Mouse (Mus musculus) heart, embryonic 10.5 days (tissue): Measurements from ENCODE around the gene Tjp1. TPM values are rescaled to one million over a fixed set of nuclear protein-coding genes. Genes with fewer than 3 reads are reported as not detected.

Source experiments
- DNase-seq: peaks from one replicate; pipeline ENCODE4 v3.0.0-alpha.2; 2017; ENCODE audit warnings: low spot score
- H3K27ac ChIP-seq: fragments of 300-500 bp; sonication (generic); 2 replicates; pipeline ENCODE4 v1.5.1; 2016; ENCODE audit warnings: mild to moderate bottlenecking
- H3K27me3 ChIP-seq: fragments of 300-500 bp; sonication (generic); 2 replicates; pipeline ENCODE4 v1.6.1; 2016; ENCODE audit warnings: mild to moderate bottlenecking; ENCODE audit not compliant: poor library complexity, insufficient read depth, severe bottlenecking
- H3K36me3 ChIP-seq: fragments of 300-500 bp; sonication (generic); 2 replicates; pipeline ENCODE4 v1.6.1; 2016; ENCODE audit warnings: mild to moderate bottlenecking, moderate library complexity
- H3K4me1 ChIP-seq: fragments of 300-500 bp; sonication (generic); 2 replicates; pipeline ENCODE4 v1.6.1; 2016; ENCODE audit warnings: mild to moderate bottlenecking
- H3K4me3 ChIP-seq: fragments of 300-500 bp; sonication (generic); 2 replicates; pipeline ENCODE4 v1.5.1; 2016; ENCODE audit warnings: mild to moderate bottlenecking, moderate library complexity
- H3K9me3 ChIP-seq: fragments of 300-500 bp; sonication (generic); 2 replicates; pipeline ENCODE4 v1.6.1; 2016; ENCODE audit warnings: mild to moderate bottlenecking, moderate library complexity
- WGBS: fragments of 180-500 bp; shearing (Covaris S2); methylation state at CpG from one replicate; pipeline ENCODE4 v1.1.7; 2016; 5-methylcytosine and 5-hydroxymethylcytosine counted together
- polyA plus RNA-seq: library from polyadenylated mRNA; unstranded; fragments of >200 nt; fragmentation: Nextera tagmentation; extraction: Ambion mirVana; gene quantifications from 2 replicates; pipeline ENCODE4 v1.2.1, GENCODE M21; 2016

Gene Tjp1
- polyA plus RNA-seq, 1 experiment from 2014 or later: 33.6 TPM

GRCm38 (mm10) chr7:65454269-65454668 lies 73.3 kb downstream of the Tjp1 start:
- DNase-seq: no peak

DNA sequence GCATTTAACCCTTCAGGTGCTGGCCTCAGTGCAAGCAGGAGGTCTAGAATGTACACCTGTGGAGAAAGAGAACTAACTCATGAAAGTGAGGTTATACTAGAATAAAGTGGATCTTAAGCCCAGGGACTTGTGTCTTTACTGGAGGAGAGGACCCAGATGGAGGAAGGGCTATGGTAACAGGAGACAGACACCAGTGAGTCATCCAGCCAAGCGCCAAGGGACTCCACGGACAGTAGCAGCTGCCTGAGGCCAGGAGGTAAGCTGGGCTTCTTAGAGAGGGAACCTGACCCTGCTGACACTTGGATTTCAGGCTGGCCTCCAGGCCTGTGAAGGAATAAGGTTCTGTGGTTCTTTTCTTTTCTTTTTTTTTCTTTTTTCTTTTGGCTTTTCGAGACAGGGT lies 75.3 kb downstream of the Tjp1 start:
- H3K27me3 ChIP-seq: no peaks in the 10 kb centered on the region
- WGBS: 70% methylated on average over 3 of the region's 3 CpGs
- no peak for DNase-seq
- no peaks in the 10 kb centered on the region for H3K36me3 ChIP-seq
- no peaks in the 10 kb centered on the region for H3K9me3 ChIP-seq
- no peak overlapping the region for H3K27ac ChIP-seq
- H3K4me3 ChIP-seq: no peak overlapping the region
- H3K4me1 ChIP-seq: no peaks in the 10 kb centered on the region

More at GRCm38 (mm10) chr7:65454269-65454668, 73.3 kb downstream of the Tjp1 start:
- Histone ChIP-seq H3K27ac (no peak overlapping the region), H3K9me3 (no peaks in the 10 kb centered on the region), H3K36me3 (no peaks in the 10 kb centered on the region), H3K4me1 (peaks cover 2% of the 10 kb centered on the region), H3K27me3 (no peaks in the 10 kb centered on the region), H3K4me3 (no peak overlapping the region)
- 38% methylated on average over 3 of the region's 3 CpGs for WGBS

- 50% methylated on average over 5 of the region's 5 CpGs for WGBS
- no peaks in the 10 kb centered on the region for H3K36me3 ChIP-seq
- no peaks in the 10 kb centered on the region for H3K9me3 ChIP-seq
- no peak overlapping the region for H3K27ac ChIP-seq
- no peak overlapping the region for H3K4me3 ChIP-seq
- no peak for DNase-seq
- no peaks in the 10 kb centered on the region for H3K4me1 ChIP-seq
- no peaks in the 10 kb centered on the region for H3K27me3 ChIP-seq
Measured at GRCm38 (mm10) chr7:65450158-65450557, 77.4 kb downstream of the Tjp1 start.

DNA sequence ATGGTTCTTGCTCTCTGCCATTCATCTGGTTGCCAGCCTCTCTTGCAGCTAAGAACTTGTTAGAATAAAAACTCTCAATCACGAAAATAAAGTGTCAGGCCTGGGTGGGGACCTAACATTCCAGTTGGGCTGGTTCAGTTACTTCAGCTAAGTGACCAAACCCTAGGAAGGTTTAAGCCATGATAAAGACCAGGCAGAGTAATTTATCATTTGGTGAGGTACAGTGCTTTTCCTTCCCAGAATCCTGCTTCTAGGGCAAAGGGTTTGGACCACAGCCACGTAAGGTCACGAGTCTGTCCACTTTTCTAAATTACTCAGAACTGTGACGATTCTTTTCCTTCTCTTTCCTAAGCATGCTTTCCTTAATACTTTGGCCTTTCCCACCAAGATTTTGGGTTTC lies 86.1 kb downstream of the Tjp1 start:
- H3K4me3 ChIP-seq: no peak overlapping the region
- H3K27ac ChIP-seq: no peak overlapping the region
- no peak for DNase-seq
- H3K36me3 ChIP-seq: no peaks in the 10 kb centered on the region
- H3K9me3 ChIP-seq: no peaks in the 10 kb centered on the region
- 80% methylated on average over 4 of the region's 4 CpGs for WGBS
- H3K4me1 ChIP-seq: peaks cover 14% of the 10 kb centered on the region
- no peaks in the 10 kb centered on the region for H3K27me3 ChIP-seq

- no peak for DNase-seq
- Histone ChIP-seq H3K36me3 (no peaks in the 10 kb centered on the region), H3K9me3 (no peaks in the 10 kb centered on the region), H3K27ac (0 out of 2 replicates have a peak overlapping the region, but pooled peaks have one; percentile 10), H3K27me3 (no peaks in the 10 kb centered on the region), H3K4me1 (peaks cover 14% of the 10 kb centered on the region), H3K4me3 (no peak overlapping the region)
- WGBS: 39% methylated on average over 8 of the region's 8 CpGs
Measured at GRCm38 (mm10) chr7:65439518-65439917, 88.1 kb downstream of the Tjp1 start.

DNA sequence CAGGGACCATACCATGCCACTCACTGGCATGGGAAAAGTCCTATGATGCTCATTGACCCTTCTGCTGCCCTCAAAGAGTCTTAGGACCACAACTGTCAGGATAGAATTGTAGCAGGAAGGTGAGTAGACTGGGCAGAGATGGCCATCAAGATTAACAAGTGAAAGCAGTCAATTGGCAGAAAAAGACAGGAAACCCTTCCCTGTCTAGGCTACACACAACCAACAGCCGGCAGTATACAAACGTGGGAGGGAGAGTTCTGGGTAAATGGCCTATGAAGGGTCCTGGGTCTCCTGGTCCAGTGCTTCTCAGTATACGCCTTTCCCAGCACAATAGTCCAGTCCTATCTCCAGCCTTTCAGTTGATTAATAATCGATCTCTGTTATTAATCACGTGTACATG lies 89.4 kb downstream of the Tjp1 start:
- H3K4me1 ChIP-seq: peaks cover 14% of the 10 kb centered on the region
- no peak for DNase-seq
- H3K36me3 ChIP-seq: no peaks in the 10 kb centered on the region
- no peak overlapping the region for H3K4me3 ChIP-seq
- WGBS: 79% methylated on average over 5 of the region's 5 CpGs
- no peak overlapping the region for H3K27ac ChIP-seq
- no peaks in the 10 kb centered on the region for H3K27me3 ChIP-seq
- H3K9me3 ChIP-seq: no peaks in the 10 kb centered on the region

DNA sequence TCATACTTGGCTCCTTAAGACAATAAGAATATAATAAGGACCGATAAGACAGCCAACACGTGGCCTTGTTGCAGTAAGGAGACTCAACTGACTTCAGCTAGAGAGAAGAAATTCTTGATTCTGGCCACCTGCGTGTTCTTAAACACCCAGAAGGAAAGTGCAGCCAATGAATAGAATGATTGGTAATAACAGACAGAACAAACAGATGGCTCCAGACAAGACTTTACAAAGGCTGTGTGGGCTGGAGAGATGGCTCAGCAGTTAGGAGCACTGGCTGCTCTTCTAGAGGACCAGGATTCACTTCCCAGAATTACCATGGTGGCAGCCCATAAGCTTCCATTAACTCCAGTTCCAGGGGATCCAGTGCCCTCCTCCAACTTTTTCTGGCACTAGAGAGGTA lies 90.7 kb downstream of the Tjp1 start:
- no peaks in the 10 kb centered on the region for H3K9me3 ChIP-seq
- 77% methylated on average over 3 of the region's 3 CpGs for WGBS
- peaks cover 14% of the 10 kb centered on the region for H3K4me1 ChIP-seq
- no peak overlapping the region for H3K4me3 ChIP-seq
- no peak for DNase-seq
- H3K27ac ChIP-seq: no peak overlapping the region
- no peaks in the 10 kb centered on the region for H3K27me3 ChIP-seq
- no peaks in the 10 kb centered on the region for H3K36me3 ChIP-seq

- no peak overlapping the region for H3K4me3 ChIP-seq
- 58% methylated on average over 9 of the region's 9 CpGs for WGBS
- no peaks in the 10 kb centered on the region for H3K27me3 ChIP-seq
- H3K9me3 ChIP-seq: no peaks in the 10 kb centered on the region
- H3K27ac ChIP-seq: 0 out of 2 replicates have a peak overlapping the region, but pooled peaks have one; percentile 11
- no peak for DNase-seq
- peaks cover 9% of the 10 kb centered on the region; the same call in 1 of the 2 replicates for H3K4me1 ChIP-seq
- H3K36me3 ChIP-seq: no peaks in the 10 kb centered on the region
Measured at GRCm38 (mm10) chr7:65431018-65431695, 96.4 kb downstream of the Tjp1 start.

DNA sequence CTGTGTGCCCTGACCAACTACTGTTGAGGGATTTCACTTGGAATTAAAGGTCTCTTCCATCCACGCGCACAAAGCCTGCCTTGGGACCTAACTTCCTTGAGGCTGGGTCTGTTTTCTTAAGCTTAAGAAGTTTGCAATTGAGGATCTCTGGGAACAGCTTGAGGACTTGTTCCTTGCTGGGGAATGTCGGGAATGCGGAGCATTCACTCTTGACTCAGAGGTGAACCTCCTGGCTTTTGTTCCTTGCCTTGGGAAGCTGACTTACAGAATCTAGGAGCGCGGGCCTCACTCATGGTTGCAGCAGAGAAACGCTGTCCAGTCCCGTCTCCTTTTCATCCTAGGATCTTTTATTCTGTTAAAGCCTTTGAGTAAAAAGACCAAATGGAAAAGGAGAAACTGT lies 97.2 kb downstream of the Tjp1 start:
- Histone ChIP-seq H3K27me3 (no peaks in the 10 kb centered on the region), H3K27ac (no peak overlapping the region), H3K9me3 (no peaks in the 10 kb centered on the region), H3K4me3 (no peak overlapping the region), H3K4me1 (peaks cover 9% of the 10 kb centered on the region; the same call in 1 of the 2 replicates), H3K36me3 (no peaks in the 10 kb centered on the region)
- no peak for DNase-seq
- WGBS: 15% methylated on average over 8 of the region's 8 CpGs

- peaks cover 22% of the 10 kb centered on the region for H3K4me1 ChIP-seq
- DNase-seq: no peak
- WGBS: 80% methylated on average over 8 of the region's 8 CpGs
- no peaks in the 10 kb centered on the region for H3K27me3 ChIP-seq
- peak overlapping the region; percentile 47; the same call in 1 of the 2 replicates for H3K27ac ChIP-seq
- H3K4me3 ChIP-seq: no peak overlapping the region
- no peaks in the 10 kb centered on the region for H3K9me3 ChIP-seq
- H3K36me3 ChIP-seq: no peaks in the 10 kb centered on the region
Measured at GRCm38 (mm10) chr7:65424519-65424918, 103.1 kb downstream of the Tjp1 start.

DNA sequence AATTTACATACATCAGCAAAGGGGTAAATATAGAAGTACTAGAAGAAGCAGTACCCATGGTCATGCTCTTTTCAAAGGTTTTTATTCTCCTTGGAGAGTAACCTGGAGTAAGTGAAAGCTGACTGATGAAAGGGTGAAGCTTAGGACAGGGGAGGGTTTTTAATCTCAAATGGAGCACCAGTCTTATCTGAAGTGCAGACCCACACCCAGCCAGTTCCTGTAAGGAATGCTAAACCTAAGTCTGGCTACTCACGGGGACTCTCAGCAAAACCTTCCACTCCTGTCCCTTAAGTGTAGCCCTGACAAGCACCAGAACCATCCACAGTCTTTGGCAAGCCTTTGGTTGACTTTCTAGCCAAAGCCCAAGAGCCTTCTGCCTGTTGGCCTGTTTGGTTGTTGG lies 105.1 kb downstream of the Tjp1 start:
- WGBS: 18% methylated on average over 1 of the region's 1 CpGs
- peak overlapping the region; percentile 65; the same call in 1 of the 2 replicates for H3K27ac ChIP-seq
- no peak for DNase-seq

GRCm38 (mm10) chr7:65421451-65421850 lies 106.1 kb downstream of the Tjp1 start:
- peak overlapping the region; percentile 81 for H3K27ac ChIP-seq
- WGBS: 17% methylated on average over 10 of the region's 10 CpGs

More for the DNA sequence above, 105.1 kb downstream of the Tjp1 start:
- Histone ChIP-seq H3K36me3 (no peaks in the 10 kb centered on the region), H3K4me3 (no peak overlapping the region), H3K27me3 (no peaks in the 10 kb centered on the region), H3K4me1 (peaks cover 40% of the 10 kb centered on the region), H3K9me3 (no peaks in the 10 kb centered on the region)

DNA sequence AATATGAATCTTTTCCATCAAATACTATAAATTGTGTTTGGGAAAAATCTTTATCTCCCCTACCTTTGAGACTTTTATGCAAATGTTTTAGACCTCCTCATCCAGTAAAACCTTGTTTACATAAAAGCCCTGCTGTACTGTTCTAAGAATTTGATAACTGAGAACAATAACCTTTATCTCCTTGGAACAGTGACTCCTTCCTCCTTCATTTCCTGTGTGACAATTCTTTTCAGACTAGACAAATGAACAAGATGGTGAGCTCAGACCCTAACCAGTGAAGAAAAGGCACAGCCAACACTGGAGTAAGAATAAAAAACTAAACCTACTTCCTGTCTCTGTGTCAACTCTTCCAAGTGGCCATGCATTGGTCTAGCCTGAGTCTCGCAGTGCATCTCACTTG lies 107.7 kb downstream of the Tjp1 start:
- no peak for DNase-seq
- no peaks in the 10 kb centered on the region for H3K36me3 ChIP-seq
- no peaks in the 10 kb centered on the region for H3K27me3 ChIP-seq
- 60% methylated on average over 1 of the region's 1 CpGs for WGBS
- H3K4me3 ChIP-seq: no peak overlapping the region
- H3K27ac ChIP-seq: peak overlapping the region; percentile 57
- H3K9me3 ChIP-seq: no peaks in the 10 kb centered on the region
- H3K4me1 ChIP-seq: peaks cover 59% of the 10 kb centered on the region

More at GRCm38 (mm10) chr7:65421451-65421850, 106.1 kb downstream of the Tjp1 start:
- H3K4me3 ChIP-seq: peak overlapping the region; percentile 32
- no peaks in the 10 kb centered on the region for H3K9me3 ChIP-seq
- H3K36me3 ChIP-seq: no peaks in the 10 kb centered on the region
- H3K4me1 ChIP-seq: peaks cover 50% of the 10 kb centered on the region
- peak; percentile 77 for DNase-seq
- H3K27me3 ChIP-seq: no peaks in the 10 kb centered on the region

DNA sequence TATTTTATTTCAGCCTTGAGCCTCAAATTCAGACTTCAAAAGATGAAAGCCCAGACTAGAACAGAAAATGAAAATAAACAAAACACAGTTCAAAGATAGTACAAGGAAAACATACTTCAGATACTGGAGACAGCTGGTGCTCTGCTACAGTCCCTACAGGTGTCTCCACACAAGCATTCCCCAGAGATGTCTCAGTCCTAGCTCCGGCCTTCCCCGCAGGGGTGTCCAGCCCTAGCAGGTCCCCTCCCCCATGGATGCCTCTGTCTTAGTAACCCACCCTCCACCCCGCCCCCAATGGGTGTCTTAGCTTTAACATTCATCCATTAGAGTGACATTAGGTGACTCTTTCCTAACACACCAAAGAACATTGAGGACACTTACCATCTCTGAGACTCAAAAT lies 108.6 kb downstream of the Tjp1 start:
- H3K36me3 ChIP-seq: no peaks in the 10 kb centered on the region
- 43% methylated on average over 3 of the region's 3 CpGs for WGBS
- H3K27ac ChIP-seq: no peak overlapping the region
- H3K9me3 ChIP-seq: no peaks in the 10 kb centered on the region
- no peaks in the 10 kb centered on the region for H3K27me3 ChIP-seq
- no peak for DNase-seq
- H3K4me3 ChIP-seq: no peak overlapping the region
- peaks cover 66% of the 10 kb centered on the region for H3K4me1 ChIP-seq
